31 mouse cellular contexts compared by ENCODE assay signal in genomic region chr2:65407110-65407509, GRCm38 (mm10). TPM values are rescaled to one million over a fixed set of nuclear protein-coding genes. Genes with fewer than 3 reads are reported as not detected.
DNase-seq lines count a peak whose midpoint lies in the region; ATAC-seq and TF ChIP-seq lines count a peak whose summit lies in the region.
"Had no signal": no experiment of that assay in that cellular context is flagged by ENCODE, and none has a peak within 500 bp of the region (broad histone marks: within the 10 kb centered on the region; RNA-seq: fewer than 3 reads in every experiment).

No protein-coding gene starts in this region.

- TF ChIP-seq RAD21 in CH12.LX (IDR thresholded peaks at IDR 0.05; ENCODE audit: low read depth, low read length): no peak

- TF ChIP-seq EP300 in CH12.LX (IDR thresholded peaks at IDR 0.05; ENCODE audit: low read length): no peak

- dilution Hi-C loops in CH12.LX (cut with MboI; ENCODE audit: extremely low pct_ligation_motif_present, extremely low pct_unique_long_range_greater_than_20kb, low sequenced_read_pairs): no loop called here

- intact Hi-C loops in heart, postnatal 36 days (cut with DNase I): no loop called here

- no peaks in the 10 kb centered on the region for H3K4me1 ChIP-seq in lung, embryonic 16.5 days (replicated peaks; ENCODE audit: control insufficient read depth, insufficient read depth, low read length)
- H3K4me1 ChIP-seq in lung, adult 2 months (ENCODE audit: control insufficient read depth, insufficient read depth, low read length): no peaks in the 10 kb centered on the region
- H3K4me1 ChIP-seq in CH12.LX (ENCODE audit: control insufficient read depth in 1 of 2, insufficient read depth in 2 of 2): no peaks in the 10 kb centered on the region
- no peaks in the 10 kb centered on the region for H3K4me1 ChIP-seq in thymus, adult 2 months (replicated peaks; ENCODE audit: control insufficient read depth, insufficient read depth, low read length)
- H3K4me1 ChIP-seq: forebrain, embryonic 12.5 days; hindbrain, embryonic 12.5 days; limb, embryonic 12.5 days; midbrain, embryonic 12.5 days; neural tube, embryonic 12.5 days had no signal

- 33% methylated on average over 2 of the region's 2 CpGs for WGBS in lung, embryonic 16.5 days
- WGBS in lung, adult 2 months: 26% methylated on average over 2 of the region's 2 CpGs
- 19% methylated on average over 2 of the region's 2 CpGs for WGBS in thymus, adult 2 months

- H3K9ac ChIP-seq in lung, embryonic 16.5 days (ENCODE audit: low read length): no peak overlapping the region
- no peak overlapping the region for H3K9ac ChIP-seq in CH12.LX (ENCODE audit: insufficient read depth, low read depth)
- H3K9ac ChIP-seq: forebrain, embryonic 12.5 days; forebrain, postnatal 0 days; hindbrain, embryonic 12.5 days; limb, embryonic 12.5 days; liver, postnatal 0 days; midbrain, embryonic 12.5 days; neural tube, embryonic 12.5 days had no signal

- TF ChIP-seq POLR2A in lung, adult 2 months (IDR thresholded peaks at IDR 0.05; ENCODE audit: borderline replicate concordance, extremely low read depth, low read depth, low read length): no peak
- no peak for TF ChIP-seq POLR2A in CH12.LX (IDR thresholded peaks at IDR 0.05; ENCODE audit: low read depth, low read length)
- TF ChIP-seq POLR2A in thymus, adult 2 months (IDR thresholded peaks at IDR 0.05; ENCODE audit: control insufficient read depth, extremely low read depth, insufficient read depth, low read length, poor library complexity): no peak

- in situ Hi-C loops in CH12.LX (cut with MboI; ENCODE audit: low pct_ligation_motif_present, low pct_unique_long_range_greater_than_20kb, low sequenced_read_pairs): no loop called here

- no peaks in the 10 kb centered on the region for H3K36me3 ChIP-seq in lung, embryonic 16.5 days (ENCODE audit: control insufficient read depth, insufficient read depth, low read length)
- H3K36me3 ChIP-seq in CH12.LX (replicated peaks in 1 of 2; ENCODE audit: control insufficient read depth in 1 of 2, insufficient read depth in 1 of 2, low read length in 1 of 2): no peaks in the 10 kb centered on the region
- H3K36me3 ChIP-seq in thymus, adult 2 months (ENCODE audit: control insufficient read depth, insufficient read depth, low read length): no peaks in the 10 kb centered on the region
- H3K36me3 ChIP-seq: forebrain, embryonic 12.5 days; hindbrain, embryonic 12.5 days; limb, embryonic 12.5 days; midbrain, embryonic 12.5 days; neural tube, embryonic 12.5 days had no signal

- H3K4me3 ChIP-seq in lung, embryonic 16.5 days (ENCODE audit: low read length): no peak overlapping the region
- H3K4me3 ChIP-seq in lung, adult 2 months (replicated peaks; ENCODE audit: extremely low read depth, low read depth, low read length): no peak overlapping the region
- H3K4me3 ChIP-seq in CH12.LX (replicated peaks in 1 of 3; ENCODE audit: low read depth in 2 of 3, low read length in 2 of 3, poor library complexity in 1 of 3): no peak overlapping the region
- H3K4me3 ChIP-seq in thymus, adult 2 months (ENCODE audit: control insufficient read depth, insufficient read depth, low read length): no peak overlapping the region
- H3K4me3 ChIP-seq: erythroblast, embryonic 14.5 days; forebrain, embryonic 12.5 days; hindbrain, embryonic 12.5 days; limb, embryonic 12.5 days; megakaryocyte, embryonic 14.5 days; midbrain, embryonic 12.5 days; myocyte; neural tube, embryonic 12.5 days had no signal

- no peak overlapping the region for H3K4me2 ChIP-seq in lung, embryonic 16.5 days (ENCODE audit: low read depth, low read length)
- no peak overlapping the region for H3K4me2 ChIP-seq in CH12.LX (ENCODE audit: insufficient read depth, low read depth, poor library complexity, severe bottlenecking)
- H3K4me2 ChIP-seq: forebrain, embryonic 12.5 days; hindbrain, embryonic 12.5 days; limb, embryonic 12.5 days; liver, embryonic 11.5 days; midbrain, embryonic 12.5 days; neural tube, embryonic 12.5 days had no signal

- ATAC-seq in lung, embryonic 16.5 days (ENCODE audit: low read depth): peak; percentile 78
- peak; percentile 90 for ATAC-seq in common myeloid progenitor, adult 5-6 weeks (replicated peaks; ENCODE audit: low read depth, poor library complexity, severe bottlenecking)
- ATAC-seq in megakaryocyte progenitor cell, adult 5-6 weeks (replicated peaks; ENCODE audit: poor library complexity): peak; percentile 96
- ATAC-seq: forebrain, postnatal 0 days; intestine, postnatal 0 days; liver, postnatal 0 days had no signal

- DNase-seq in lung, adult 2 months: no peak
- peak; percentile 10 for DNase-seq in CH12.LX (ENCODE audit: extremely low read depth)
- DNase-seq in heart, postnatal 36 days: no peak
- DNase-seq in thymus, adult 2 months: no peak
- DNase-seq: adrenal gland, adult 8-10 months; cerebellum, adult 11-12 months; cerebellum, postnatal 10 days; forebrain, postnatal 0 days; gastrocnemius, postnatal 10 days; heart, postnatal 14 days; kidney, adult 9 months; kidney, postnatal 10 days; liver, postnatal 0 days; right cerebral cortex, adult 18-20 months; spleen, adult 18-20 months; thymus, postnatal 36 days had no signal

- no peaks in the 10 kb centered on the region for H3K27me3 ChIP-seq in lung, embryonic 16.5 days (ENCODE audit: control insufficient read depth, insufficient read depth, low read depth, low read length)
- no peaks in the 10 kb centered on the region for H3K27me3 ChIP-seq in CH12.LX (replicated peaks)
- no peaks in the 10 kb centered on the region for H3K27me3 ChIP-seq in thymus, adult 2 months (ENCODE audit: control insufficient read depth, insufficient read depth, low read length)
- H3K27me3 ChIP-seq: forebrain, embryonic 12.5 days; hindbrain, embryonic 12.5 days; limb, embryonic 12.5 days; midbrain, embryonic 12.5 days; neural tube, embryonic 12.5 days had no signal

- H3K79me2 ChIP-seq in CH12.LX (replicated peaks; ENCODE audit: control insufficient read depth, extremely low read depth, insufficient read depth, poor library complexity, severe bottlenecking): no peaks in the 10 kb centered on the region

- no peak for TF ChIP-seq CTCF in lung, adult 2 months (IDR thresholded peaks at IDR 0.05; ENCODE audit: insufficient read depth, low read length)
- no peak for TF ChIP-seq CTCF in CH12.LX (conservative IDR thresholded peaks at IDR 0.05 in 1 of 2, IDR thresholded peaks at IDR 0.05 in 1 of 2; ENCODE audit: low read depth in 2 of 2, low read length in 2 of 2)
- TF ChIP-seq CTCF in thymus, adult 2 months (IDR thresholded peaks at IDR 0.05; ENCODE audit: borderline replicate concordance, control insufficient read depth, extremely low read depth, insufficient read depth, low read length, poor library complexity): no peak

- no peak overlapping the region for H3K27ac ChIP-seq in lung, embryonic 16.5 days (ENCODE audit: low read length)
- H3K27ac ChIP-seq in CH12.LX (ENCODE audit: insufficient read depth, low read depth): no peak overlapping the region
- H3K27ac ChIP-seq in thymus, adult 2 months (ENCODE audit: control insufficient read depth, insufficient read depth, low read length): no peak overlapping the region
- H3K27ac ChIP-seq: forebrain, embryonic 12.5 days; hindbrain, embryonic 12.5 days; limb, embryonic 12.5 days; midbrain, embryonic 12.5 days; neural tube, embryonic 12.5 days had no signal

- no peaks in the 10 kb centered on the region for H3K9me3 ChIP-seq in lung, embryonic 16.5 days (ENCODE audit: control insufficient read depth, low read length)
- no peaks in the 10 kb centered on the region for H3K9me3 ChIP-seq in CH12.LX (replicated peaks; ENCODE audit: low read length)
- H3K9me3 ChIP-seq: forebrain, embryonic 12.5 days; hindbrain, embryonic 12.5 days; limb, embryonic 12.5 days; megakaryocyte, embryonic 14.5 days; midbrain, embryonic 12.5 days; neural tube, embryonic 12.5 days had no signal

TF ChIP-seq in CH12.LX, 34 proteins besides CTCF, POLR2A, EP300 and RAD21:
- TF ChIP-seq USF1 (IDR thresholded peaks at IDR 0.05; ENCODE audit: low read depth, low read length) (no peak), MAFK (IDR thresholded peaks at IDR 0.05; ENCODE audit: insufficient replicate concordance, low read length) (peak; percentile 63; the same call in 1 of the 2 replicates), HCFC1 (IDR thresholded peaks at IDR 0.05; ENCODE audit: low read depth, low read length) (no peak)

RNA-seq across cellular contexts. Expression of gene Slc38a11, which starts 43.3 kb away (rescaled TPM):
- 0.25 TPM in 1 of 2 replicates, not detected in the other for polyA plus RNA-seq in lung, embryonic 16.5 days (2015; fragmentation: Nextera tagmentation; extraction: Ambion mirVana)
- polyA plus RNA-seq in lung, adult 2 months (2012; rRNA removed): 0.62 and 1.2 TPM in 2 replicates
- total RNA-seq in CH12.LX (2012; rRNA removed) (not detected in 2 replicates), CH12.LX (2014; rRNA removed) (not detected in 2 replicates)
- not detected in 2 replicates for polyA plus RNA-seq in CH12.LX (2012; ENCODE audit: insufficient read length, low read depth)
- total RNA-seq in common myeloid progenitor, adult 5-6 weeks (2017): 0.05 TPM in 1 of 2 replicates, not detected in the other
- total RNA-seq in megakaryocyte progenitor cell, adult 5-6 weeks (2015): not detected in 2 replicates
- not detected in 2 replicates for total RNA-seq in megakaryocyte progenitor cell, adult 5-6 weeks (2017)
- total RNA-seq in heart, postnatal 36 days (2021): 1 to 10 TPM; 1.2 to 1.9 TPM
- polyA plus RNA-seq in thymus, adult 2 months (2012; rRNA removed): 0.15 TPM in 1 of 2 replicates, not detected in the other
- total RNA-seq: MEL had no signal
- polyA plus RNA-seq: erythroblast, embryonic 14.5 days; heart, embryonic 14.5 days; liver, embryonic 11.5 days; myocyte had no signal
